Mouse (Mus musculus): ENCODE data around the gene Eml5. TPM values are rescaled to one million over a fixed set of nuclear protein-coding genes. Genes with fewer than 3 reads are reported as not detected.
A peak's percentile ranks its signal among the peaks of the same experiment; 100 is the strongest.

The Eml5 gene
- polyA plus RNA-seq (2016; fragmentation: Nextera tagmentation; extraction: Ambion mirVana), result 19.4 and 27.4 TPM in 2 replicates

DNA sequence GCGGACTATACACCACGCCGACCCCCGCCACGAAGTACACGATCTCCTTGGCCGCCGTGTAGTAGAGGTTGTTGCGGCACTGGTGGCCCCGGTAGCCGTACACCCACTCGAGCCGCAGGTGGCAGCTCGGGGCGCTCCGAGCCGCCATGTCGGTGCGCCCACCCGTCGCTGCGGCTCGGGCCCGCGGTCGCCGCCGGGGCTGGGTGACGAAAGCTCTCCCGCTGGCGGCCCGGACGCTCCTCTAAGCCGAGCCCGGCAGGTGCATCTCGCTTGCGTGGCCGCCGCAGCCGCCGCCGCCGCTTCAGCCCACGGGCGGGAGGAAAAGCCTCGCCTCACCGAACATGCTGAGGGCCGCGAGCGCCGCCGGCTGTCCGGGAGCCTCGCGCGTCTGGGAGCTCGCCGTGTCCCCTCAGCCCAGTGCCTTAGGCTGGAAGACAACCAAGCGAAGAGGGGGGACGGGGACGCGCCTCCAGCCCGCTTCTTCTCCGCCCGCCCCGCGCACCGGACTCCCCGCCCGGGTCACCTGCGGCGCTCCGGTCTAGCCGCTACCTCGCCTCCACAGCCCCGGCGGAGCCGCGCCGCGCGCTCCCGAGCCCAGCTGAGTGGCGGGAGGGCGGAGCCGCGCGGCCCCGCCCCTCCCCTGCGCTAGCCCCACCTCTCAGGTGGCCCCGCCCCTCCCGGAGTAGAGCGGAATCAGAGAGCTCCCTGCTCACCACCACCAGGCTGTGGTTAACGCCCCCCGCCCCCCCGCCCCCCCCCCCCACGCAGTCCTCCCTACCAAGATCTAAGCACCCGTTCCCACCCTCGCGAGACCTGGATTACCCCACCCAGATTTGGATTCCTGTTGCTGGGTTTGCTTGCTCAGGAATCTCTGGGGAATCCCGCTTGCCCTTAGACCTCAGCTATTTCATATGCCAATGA lies at the start of gene Eml5:
Gene Eml5, minus strand, starts transcription at position 604 of the 921 bp plus-strand sequence.
- Histone ChIP-seq H3K36me3 (0 out of 2 replicates have a peak, but pooled peaks cover 1% of the 10 kb centered on the region), H3K9me3 (replicated peaks) (no peaks in the 10 kb centered on the region), H3K4me3 (peak within 1 kb of the TSS; percentile 95), H3K4me1 (peaks cover 26% of the 10 kb centered on the region), H3K27me3 (ENCODE audit: low read depth, poor library complexity, severe bottlenecking) (no peaks in the 10 kb centered on the region), H3K27ac (replicated peaks) (peak within 1 kb of the TSS; percentile 96)
- under 1% methylated on average over 93 of the region's 101 CpGs for WGBS
- DNase-seq (ENCODE audit: low spot score), result peak; percentile 92

DNA sequence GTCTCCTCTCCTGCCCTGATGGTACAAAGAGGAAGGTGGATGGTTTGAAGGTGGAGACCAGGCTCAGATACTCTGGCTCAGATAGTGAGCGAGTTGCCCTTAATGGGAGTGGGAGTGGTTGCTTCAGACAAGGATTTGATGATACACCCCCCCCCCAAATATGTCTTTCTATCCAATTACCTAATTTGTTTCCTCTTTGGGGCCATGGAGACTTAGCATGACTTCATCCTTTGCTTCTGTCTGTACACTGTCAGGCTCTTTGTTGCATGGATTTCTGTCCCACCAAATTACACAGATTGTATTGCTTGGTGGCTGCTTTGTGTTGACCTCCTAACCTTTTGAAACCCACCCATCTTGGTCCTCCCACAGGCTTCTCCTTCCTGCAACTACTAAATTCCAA lies 31.6 kb upstream of the Eml5 start:
- no peak for DNase-seq (ENCODE audit: low spot score)
- peaks cover 14% of the 10 kb centered on the region for H3K36me3 ChIP-seq
- H3K9me3 ChIP-seq (replicated peaks), result 0 out of 2 replicates have a peak, but pooled peaks cover 4% of the 10 kb centered on the region
- WGBS, result 94% methylated on average over 1 of the region's 1 CpGs
- H3K27ac ChIP-seq (replicated peaks), result no peak overlapping the region
- H3K4me3 ChIP-seq, result no peak overlapping the region
- no peaks in the 10 kb centered on the region for H3K4me1 ChIP-seq
- no peaks in the 10 kb centered on the region for H3K27me3 ChIP-seq (ENCODE audit: low read depth, poor library complexity, severe bottlenecking)

GRCm38 (mm10) chr12:98932441-98932840 lies 31.2 kb upstream of the Eml5 start:
- 89% methylated on average over 4 of the region's 4 CpGs for WGBS
- H3K4me3 ChIP-seq, result no peak overlapping the region
- no peak for DNase-seq (ENCODE audit: low spot score)

DNA sequence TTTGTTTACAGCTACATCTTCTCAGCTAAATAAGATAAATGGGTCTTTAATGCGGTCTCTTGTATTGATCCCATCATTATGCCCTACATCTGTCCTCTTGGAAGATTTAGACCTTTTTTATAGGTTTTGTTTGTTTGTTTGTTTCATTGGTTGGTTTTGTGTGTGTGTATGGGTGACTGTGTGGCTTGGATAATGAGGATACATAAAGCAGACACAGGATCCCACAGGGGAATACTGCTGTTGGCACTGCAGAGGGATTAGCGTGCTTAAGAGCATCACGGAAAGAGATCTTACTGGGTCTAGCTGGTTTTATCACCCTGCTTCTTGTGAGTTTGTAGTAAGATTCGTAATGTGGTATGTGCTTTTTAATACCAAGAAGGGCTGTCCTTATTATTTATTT lies 29.9 kb upstream of the Eml5 start:
- H3K9me3 ChIP-seq (replicated peaks), result 0 out of 2 replicates have a peak, but pooled peaks cover 2% of the 10 kb centered on the region
- 85% methylated on average over 4 of the region's 4 CpGs for whole genome bisulfite sequencing
- H3K4me1 ChIP-seq, result no peaks in the 10 kb centered on the region
- H3K4me3 ChIP-seq, result no peak overlapping the region
- no peaks in the 10 kb centered on the region for H3K27me3 ChIP-seq (ENCODE audit: low read depth, poor library complexity, severe bottlenecking)
- no peak for DNase-seq (ENCODE audit: low spot score)
- H3K27ac ChIP-seq (replicated peaks), result no peak overlapping the region
- H3K36me3 ChIP-seq, result peaks cover 14% of the 10 kb centered on the region

More at GRCm38 (mm10) chr12:98932441-98932840, 31.2 kb upstream of the Eml5 start:
- Histone ChIP-seq H3K27me3 (ENCODE audit: low read depth, poor library complexity, severe bottlenecking) (no peaks in the 10 kb centered on the region), H3K27ac (replicated peaks) (no peak overlapping the region; the same call in 1 of the 2 replicates), H3K4me1 (no peaks in the 10 kb centered on the region), H3K9me3 (replicated peaks) (0 out of 2 replicates have a peak, but pooled peaks cover 4% of the 10 kb centered on the region), H3K36me3 (peaks cover 14% of the 10 kb centered on the region)

GRCm38 (mm10) chr12:98920194-98920991 lies 19.1 kb upstream of the Eml5 start, which contains the start of gene Ttc8:
Gene Ttc8, plus strand, starts transcription at chr12:98920574.
- Histone ChIP-seq H3K27ac (replicated peaks) (peak within 1 kb of the TSS; percentile 95), H3K4me3 (peak within 1 kb of the TSS; percentile 75), H3K4me1 (peaks cover 38% of the 10 kb centered on the region), H3K27me3 (ENCODE audit: low read depth, poor library complexity, severe bottlenecking) (no peaks in the 10 kb centered on the region), H3K36me3 (no peaks in the 10 kb centered on the region), H3K9me3 (replicated peaks) (no peaks in the 10 kb centered on the region)
- under 1% methylated on average over 35 of the region's 35 CpGs for WGBS
- peak; percentile 92 for DNase-seq (ENCODE audit: low spot score)

- DNase-seq (ENCODE audit: low spot score), result no peak
- H3K4me1 ChIP-seq, result no peaks in the 10 kb centered on the region
- H3K36me3 ChIP-seq, result no peaks in the 10 kb centered on the region
- no peak overlapping the region for H3K27ac ChIP-seq (replicated peaks)
- 87% methylated on average over 9 of the region's 9 CpGs for WGBS
- H3K9me3 ChIP-seq (replicated peaks), result no peaks in the 10 kb centered on the region
- no peak overlapping the region for H3K4me3 ChIP-seq
- H3K27me3 ChIP-seq (ENCODE audit: low read depth, poor library complexity, severe bottlenecking), result no peaks in the 10 kb centered on the region
Observed at GRCm38 (mm10) chr12:98910096-98910495, 8.8 kb upstream of the Eml5 start.

- no peak for DNase-seq (ENCODE audit: low spot score)
- Histone ChIP-seq H3K27me3 (ENCODE audit: low read depth, poor library complexity, severe bottlenecking) (no peaks in the 10 kb centered on the region), H3K9me3 (replicated peaks) (no peaks in the 10 kb centered on the region), H3K36me3 (no peaks in the 10 kb centered on the region), H3K4me3 (no peak overlapping the region), H3K4me1 (0 out of 2 replicates have a peak, but pooled peaks cover 5% of the 10 kb centered on the region), H3K27ac (replicated peaks) (no peak overlapping the region)
- 72% methylated on average over 5 of the region's 5 CpGs for WGBS
Observed at GRCm38 (mm10) chr12:98905466-98905865, 4.2 kb upstream of the Eml5 start.

GRCm38 (mm10) chr12:98900341-98900880 lies 873 bp downstream of the Eml5 start:
- no peaks in the 10 kb centered on the region for H3K27me3 ChIP-seq (ENCODE audit: low read depth, poor library complexity, severe bottlenecking)
- peak; percentile 68 for DNase-seq (ENCODE audit: low spot score)
- WGBS, result 1% methylated on average over 31 of the region's 31 CpGs
- peaks cover 28% of the 10 kb centered on the region for H3K4me1 ChIP-seq
- no peaks in the 10 kb centered on the region for H3K9me3 ChIP-seq (replicated peaks)
- peak overlapping the region; percentile 95 for H3K4me3 ChIP-seq
- peaks cover 6% of the 10 kb centered on the region; the same call in 1 of the 2 replicates for H3K36me3 ChIP-seq
- H3K27ac ChIP-seq (replicated peaks), result peak overlapping the region; percentile 96

DNA sequence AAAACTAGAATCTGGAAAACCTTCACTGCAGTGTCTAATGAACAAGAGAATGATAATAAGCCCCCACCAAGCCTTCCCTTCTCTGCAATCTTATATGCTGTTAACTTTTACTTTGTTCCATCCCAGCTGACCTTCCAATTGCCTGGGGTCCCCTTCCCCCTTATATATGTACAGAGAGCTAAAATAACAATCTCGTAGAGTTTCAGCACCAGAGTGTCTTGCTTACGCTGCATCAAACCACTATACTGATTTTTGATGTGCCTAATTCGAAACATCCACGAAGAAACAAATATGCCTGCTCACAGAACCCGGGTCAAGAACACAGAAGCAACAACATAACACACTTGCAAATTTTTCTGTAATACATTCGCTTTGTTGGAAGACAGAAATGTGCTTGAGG lies 1.6 kb downstream of the Eml5 start:
- peak overlapping the region; percentile 96; the same call in 1 of the 2 replicates for H3K27ac ChIP-seq (replicated peaks)
- H3K4me3 ChIP-seq, result peak overlapping the region; percentile 95
- H3K4me1 ChIP-seq, result peaks cover 28% of the 10 kb centered on the region
- 60% methylated on average over 6 of the region's 6 CpGs for WGBS
- no peaks in the 10 kb centered on the region for H3K9me3 ChIP-seq (replicated peaks)
- DNase-seq (ENCODE audit: low spot score), result no peak
- H3K36me3 ChIP-seq, result peaks cover 6% of the 10 kb centered on the region; the same call in 1 of the 2 replicates
- no peaks in the 10 kb centered on the region for H3K27me3 ChIP-seq (ENCODE audit: low read depth, poor library complexity, severe bottlenecking)

GRCm38 (mm10) chr12:98896761-98897160 lies 4.5 kb downstream of the Eml5 start:
- H3K27me3 ChIP-seq (ENCODE audit: low read depth, poor library complexity, severe bottlenecking), result no peaks in the 10 kb centered on the region
- 85% methylated on average over 1 of the region's 1 CpGs for WGBS
- H3K36me3 ChIP-seq, result peaks cover 16% of the 10 kb centered on the region
- peaks cover 27% of the 10 kb centered on the region for H3K4me1 ChIP-seq
- no peak for DNase-seq (ENCODE audit: low spot score)
- no peak overlapping the region for H3K4me3 ChIP-seq
- H3K27ac ChIP-seq (replicated peaks), result no peak overlapping the region
- H3K9me3 ChIP-seq (replicated peaks), result no peaks in the 10 kb centered on the region

GRCm38 (mm10) chr12:98884515-98884914 lies 16.8 kb downstream of the Eml5 start:
- no peak overlapping the region for H3K27ac ChIP-seq (replicated peaks)
- H3K9me3 ChIP-seq (replicated peaks), result no peaks in the 10 kb centered on the region
- no peaks in the 10 kb centered on the region for H3K27me3 ChIP-seq (ENCODE audit: low read depth, poor library complexity, severe bottlenecking)
- DNase-seq (ENCODE audit: low spot score), result no peak
- H3K4me1 ChIP-seq, result no peaks in the 10 kb centered on the region
- no peak overlapping the region for H3K4me3 ChIP-seq
- peaks cover 20% of the 10 kb centered on the region for H3K36me3 ChIP-seq
- 6% methylated on average over 1 of the region's 1 CpGs for WGBS

DNA sequence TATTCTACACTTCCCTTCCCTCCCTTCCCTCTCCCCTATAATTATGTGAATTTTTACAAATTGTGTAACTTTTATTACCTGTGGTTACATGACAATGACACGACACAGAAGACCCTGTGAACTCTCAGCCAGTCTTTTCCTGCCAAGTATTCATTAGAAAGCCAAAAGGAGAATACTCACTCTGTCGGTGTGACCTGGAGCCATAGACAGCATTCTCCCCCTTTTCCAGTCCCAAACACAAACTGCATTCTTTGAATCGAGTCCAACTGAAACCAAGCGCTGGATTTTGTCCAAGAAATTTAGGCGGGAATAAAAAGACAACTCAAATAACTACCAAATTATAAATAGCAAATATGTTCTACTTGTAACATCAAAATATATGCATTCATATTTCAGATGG lies 19.5 kb downstream of the Eml5 start:
- peaks cover 6% of the 10 kb centered on the region; the same call in 1 of the 2 replicates for H3K4me1 ChIP-seq
- no peaks in the 10 kb centered on the region for H3K9me3 ChIP-seq (replicated peaks)
- H3K27ac ChIP-seq (replicated peaks), result no peak overlapping the region
- H3K4me3 ChIP-seq, result no peak overlapping the region
- H3K36me3 ChIP-seq, result peaks cover 17% of the 10 kb centered on the region
- H3K27me3 ChIP-seq (ENCODE audit: low read depth, poor library complexity, severe bottlenecking), result no peaks in the 10 kb centered on the region
- DNase-seq (ENCODE audit: low spot score), result no peak
- 90% methylated on average over 5 of the region's 5 CpGs for WGBS

Data from midbrain, embryonic 10.5 days (tissue).